Mouse (Mus musculus) forebrain, embryonic 16.5 days (tissue): ENCODE data around the gene Cyp2j13. TPM values are rescaled to one million over a fixed set of nuclear protein-coding genes. Genes with fewer than 3 reads are reported as not detected.
"Not testable (repeated sequence)": the region's sequence is repeated elsewhere in the genome, so short reads cannot be mapped to it uniquely, and the experiment has no call there.

ENCODE experiments used
- ATAC-seq: fragments of 200-750 bp; cut with Nextera tagmentation; 2 replicates; pipeline ENCODE4 v1.8.0; 2017; ENCODE audit warnings: mild to moderate bottlenecking, moderate library complexity
- H3K27ac ChIP-seq: fragments of 300-500 bp; sonication (generic); 2 replicates; pipeline ENCODE4 v1.5.1; 2014; ENCODE audit warnings: low read length, control low read depth
- H3K27me3 ChIP-seq: fragments of 300-500 bp; sonication (generic); replicated peaks from 2 replicates; pipeline ENCODE4 v1.6.1; 2014; ENCODE audit warnings: low read length; ENCODE audit not compliant: control insufficient read depth, insufficient read depth
- H3K36me3 ChIP-seq: fragments of 300-500 bp; sonication (generic); 2 replicates; pipeline ENCODE4 v1.6.1; 2014; ENCODE audit not compliant: control insufficient read depth, insufficient read depth
- H3K4me1 ChIP-seq: fragments of 300-500 bp; sonication (generic); replicated peaks from 2 replicates; pipeline ENCODE4 v1.6.1; 2014; ENCODE audit warnings: low read length; ENCODE audit not compliant: control insufficient read depth, insufficient read depth
- H3K4me2 ChIP-seq: fragments of 300-500 bp; sonication (generic); 2 replicates; pipeline ENCODE4 v1.6.1; 2014; ENCODE audit warnings: mild to moderate bottlenecking, low read length, control low read depth
- H3K4me3 ChIP-seq: fragments of 300-500 bp; sonication (generic); replicated peaks from 2 replicates; pipeline ENCODE4 v1.5.1; 2014; ENCODE audit warnings: mild to moderate bottlenecking, low read length, control low read depth
- H3K9ac ChIP-seq: fragments of 300-500 bp; sonication (generic); replicated peaks from 2 replicates; pipeline ENCODE4 v1.6.1; 2014; ENCODE audit warnings: low read depth, low read length, control low read depth
- H3K9me3 ChIP-seq: fragments of 300-500 bp; sonication (generic); 2 replicates; pipeline ENCODE4 v1.6.1; 2016; ENCODE audit warnings: low read length; ENCODE audit not compliant: control insufficient read depth
- WGBS: fragments of 180-500 bp; shearing (Covaris S2); extraction: QIAGEN DNeasy Blood & Tissue Kit; methylation state at CpG from one replicate; pipeline ENCODE4 v1.1.7; 2014; 5-methylcytosine and 5-hydroxymethylcytosine counted together
- polyA plus RNA-seq: library from polyadenylated mRNA; unstranded; fragments of >200 nt; fragmentation: Nextera tagmentation; extraction: Ambion mirVana; gene quantifications from 2 replicates; pipeline ENCODE4 v1.2.1, GENCODE M21; 2015

Gene Cyp2j13
- polyA plus RNA-seq, 1 experiment from 2014 or later: not detected

- no peak for ATAC-seq
- no peaks in the 10 kb centered on the region for H3K9me3 ChIP-seq
- H3K27me3 ChIP-seq: no peaks in the 10 kb centered on the region
- 94% methylated on average over 1 of the region's 1 CpGs for WGBS
- no peak overlapping the region for H3K9ac ChIP-seq
- H3K27ac ChIP-seq: no peak overlapping the region
- peaks cover 8% of the 10 kb centered on the region for H3K36me3 ChIP-seq
- no peak overlapping the region for H3K4me3 ChIP-seq
- H3K4me2 ChIP-seq: no peak overlapping the region
- no peaks in the 10 kb centered on the region for H3K4me1 ChIP-seq
Measured at GRCm38 (mm10) chr4:96016875-96017274, 60.5 kb downstream of the Cyp2j13 start.

GRCm38 (mm10) chr4:95982221-95982620 lies 95.1 kb downstream of the Cyp2j13 start:
- not testable (repeated sequence) for ATAC-seq, H3K36me3 ChIP-seq, H3K9me3 ChIP-seq, H3K4me2 ChIP-seq, H3K27ac ChIP-seq, H3K4me1 ChIP-seq, H3K27me3 ChIP-seq, H3K9ac ChIP-seq, H3K4me3 ChIP-seq
- WGBS: 95% methylated on average over 17 of the region's 17 CpGs

Other genes with a start within 250 kb of the Cyp2j13 start
- gene Hook1, start 110.3 kb downstream of the Cyp2j13 start, polyA plus RNA-seq: 51.2 and 56.7 TPM in 2 replicates
- gene Cyp2j12, start 63.6 kb upstream of the Cyp2j13 start, polyA plus RNA-seq: not detected in 2 replicates
- not detected in 2 replicates for gene Cyp2j7, start 159.1 kb upstream of the Cyp2j13 start, polyA plus RNA-seq